Mouse (Mus musculus) CH12.LX (cell line): ENCODE results near the gene Macc1. TPM values are rescaled to one million over a fixed set of nuclear protein-coding genes. Genes with fewer than 3 reads are reported as not detected.
"Not testable (repeated sequence)": the region's sequence is repeated elsewhere in the genome, so short reads cannot be mapped to it uniquely, and the experiment has no call there.

Experiments used
- DNase-seq: peaks from one replicate; pipeline ENCODE4 v3.0.0-alpha.2; 2013; ENCODE audit errors: extremely low read depth
- H3K27ac ChIP-seq: 2 replicates; pipeline ENCODE4 v1.5.1; 2012; ENCODE audit warnings: low read depth, mild to moderate bottlenecking, control low read depth, moderate library complexity; ENCODE audit not compliant: insufficient read depth
- H3K27me3 ChIP-seq: replicated peaks from 2 replicates; pipeline ENCODE3; 2012; ENCODE audit warnings: inconsistent platforms
- H3K36me3 ChIP-seq, 2 experiments: replicated peaks in 1 of 2; 2 replicates each; pipeline versions ENCODE3 to v1.6.1; 2012; ENCODE audit warnings: inconsistent platforms in 1 of 2, low read length in 1 of 2, mild to moderate bottlenecking in 1 of 2, mixed read lengths in 1 of 2, moderate library complexity in 1 of 2; ENCODE audit not compliant: control insufficient read depth in 1 of 2, insufficient read depth in 1 of 2
- H3K4me1 ChIP-seq, 2 experiments: 2 replicates each; pipeline ENCODE4 v1.6.1; 2012; ENCODE audit warnings: inconsistent platforms in 1 of 2, moderate library complexity in 1 of 2; ENCODE audit not compliant: insufficient read depth in 2 of 2, control insufficient read depth in 1 of 2
- H3K4me2 ChIP-seq: 2 replicates; pipeline ENCODE4 v1.6.1; 2012; ENCODE audit warnings: low read depth, mild to moderate bottlenecking, control low read depth; ENCODE audit not compliant: poor library complexity, insufficient read depth, severe bottlenecking
- H3K4me3 ChIP-seq, 3 experiments: fragments of 150-350 bp in 1 of 3; sonication (generic) in 1 of 3; replicated peaks in 1 of 3; 2 replicates each; pipeline versions ENCODE3 to v1.5.1; 2011 to 2012; ENCODE audit warnings: low read depth in 2 of 3, low read length in 2 of 3, mild to moderate bottlenecking in 2 of 3, moderate library complexity in 2 of 3, control low read depth in 1 of 3, improper control_type of control experiment in 1 of 3, inconsistent platforms in 1 of 3, mixed read lengths in 1 of 3; ENCODE audit not compliant: poor library complexity in 1 of 3
- H3K79me2 ChIP-seq: replicated peaks from 2 replicates; pipeline ENCODE4 v1.6.1; 2012; ENCODE audit warnings: mild to moderate bottlenecking, moderate library complexity; ENCODE audit not compliant: control insufficient read depth, poor library complexity, insufficient read depth, severe bottlenecking; ENCODE audit errors: extremely low read depth
- H3K9ac ChIP-seq: 2 replicates; pipeline ENCODE4 v1.6.1; 2012; ENCODE audit warnings: low read depth, mild to moderate bottlenecking, control low read depth, moderate library complexity; ENCODE audit not compliant: insufficient read depth
- H3K9me3 ChIP-seq: replicated peaks from 2 replicates; pipeline ENCODE3; 2012; ENCODE audit warnings: low read length, inconsistent platforms, mixed read lengths
- BHLHE40 ChIP-seq: IDR thresholded peaks from 2 replicates; pipeline ENCODE4 v1.6.1; 2011; ENCODE audit warnings: mild to moderate bottlenecking, low read depth, low read length, improper control_type of control experiment
- E2F4 ChIP-seq: IDR thresholded peaks from 2 replicates; pipeline ENCODE4 v1.6.1; 2011; ENCODE audit warnings: low read depth, low read length, improper control_type of control experiment; ENCODE audit not compliant: insufficient replicate concordance
- ELF1 ChIP-seq: IDR thresholded peaks from 2 replicates; pipeline ENCODE4 v1.6.1; 2014; ENCODE audit warnings: low read depth, mild to moderate bottlenecking, inconsistent platforms, low read length, improper control_type of control experiment
- GABPA ChIP-seq: IDR thresholded peaks from 2 replicates; pipeline ENCODE4 v1.6.1; 2012; ENCODE audit warnings: low read depth, low read length, improper control_type of control experiment, inconsistent platforms; ENCODE audit not compliant: insufficient replicate concordance
- HCFC1 ChIP-seq: IDR thresholded peaks from 2 replicates; pipeline ENCODE4 v1.6.1; 2012; ENCODE audit warnings: low read depth, mild to moderate bottlenecking, inconsistent platforms, low read length, improper control_type of control experiment
- IRF4 ChIP-seq: IDR thresholded peaks from 2 replicates; pipeline ENCODE4 v1.6.1; 2014; ENCODE audit warnings: low read depth, mild to moderate bottlenecking, inconsistent platforms, low read length, improper control_type of control experiment
- JUN ChIP-seq: IDR thresholded peaks from 2 replicates; pipeline ENCODE4 v1.6.1; 2011; ENCODE audit warnings: low read depth, mild to moderate bottlenecking, low read length, improper control_type of control experiment, moderate library complexity; ENCODE audit not compliant: insufficient read depth
- KAT2A ChIP-seq: IDR thresholded peaks from 2 replicates; pipeline ENCODE4 v1.6.1; 2012; ENCODE audit warnings: low read length, improper control_type of control experiment, inconsistent platforms; ENCODE audit not compliant: insufficient replicate concordance
- MYC ChIP-seq: IDR thresholded peaks from 2 replicates; pipeline ENCODE4 v1.6.1; 2011; ENCODE audit warnings: low read depth, mild to moderate bottlenecking, improper control_type of control experiment, low read length
- NELFE ChIP-seq: IDR thresholded peaks from 2 replicates; pipeline ENCODE4 v1.6.1; 2011; ENCODE audit warnings: low read depth, low read length, improper control_type of control experiment
- NRF1 ChIP-seq: IDR thresholded peaks from 2 replicates; pipeline ENCODE4 v1.6.1; 2014; ENCODE audit warnings: low read depth, mild to moderate bottlenecking, inconsistent platforms, low read length, improper control_type of control experiment, moderate library complexity
- PAX5 ChIP-seq: IDR thresholded peaks from 2 replicates; pipeline ENCODE4 v1.6.1; 2012; ENCODE audit warnings: low read length, inconsistent platforms, mixed read lengths
- POLR2A ChIP-seq: IDR thresholded peaks from 2 replicates; pipeline ENCODE4 v1.6.1; 2011; ENCODE audit warnings: low read depth, mild to moderate bottlenecking, improper control_type of control experiment, low read length
- SIN3A ChIP-seq: IDR thresholded peaks from 2 replicates; pipeline ENCODE4 v1.6.1; 2012; ENCODE audit warnings: low read length, improper control_type of control experiment, inconsistent platforms
- SMC3 ChIP-seq: IDR thresholded peaks from 2 replicates; pipeline ENCODE4 v1.6.1; 2011; ENCODE audit warnings: low read depth, low read length, improper control_type of control experiment
- TCF12 ChIP-seq: IDR thresholded peaks from 2 replicates; pipeline ENCODE4 v1.6.1; 2014; ENCODE audit warnings: low read depth, mild to moderate bottlenecking, inconsistent platforms, low read length, improper control_type of control experiment
- UBTF ChIP-seq: IDR thresholded peaks from 2 replicates; pipeline ENCODE4 v1.6.1; 2012; ENCODE audit warnings: low read depth, mild to moderate bottlenecking, inconsistent platforms, low read length, improper control_type of control experiment, moderate library complexity
- USF1 ChIP-seq: IDR thresholded peaks from 2 replicates; pipeline ENCODE4 v1.6.1; 2014; ENCODE audit warnings: low read depth, mild to moderate bottlenecking, inconsistent platforms, low read length, improper control_type of control experiment
- ZC3H11A ChIP-seq: IDR thresholded peaks from 2 replicates; pipeline ENCODE4 v1.6.1; 2012; ENCODE audit warnings: low read depth, mild to moderate bottlenecking, inconsistent platforms, low read length, improper control_type of control experiment
- ZKSCAN1 ChIP-seq: IDR thresholded peaks from 2 replicates; pipeline ENCODE4 v1.6.1; 2012; ENCODE audit warnings: low read depth, inconsistent platforms, low read length, improper control_type of control experiment, borderline replicate concordance
- dilution Hi-C: fragments of 300-500 bp; cut with MboI; formaldehyde crosslinking; loops from 2 replicates; pipeline ENCODE4 v1.14.3; 2020; ENCODE audit warnings: low sequenced_read_pairs; ENCODE audit not compliant: extremely low pct_unique_long_range_greater_than_20kb, extremely low pct_ligation_motif_present
- in situ Hi-C: fragments of 300-500 bp; cut with MboI; formaldehyde crosslinking; loops from 3 replicates; pipeline ENCODE4 v1.14.3; 2019; ENCODE audit warnings: low sequenced_read_pairs, low pct_ligation_motif_present, low pct_unique_long_range_greater_than_20kb, mixed read lengths
- polyA plus RNA-seq: library from polyadenylated mRNA; unstranded; fragments of >175 nt; gene quantifications from 2 replicates; pipeline ENCODE4 v1.2.1, GENCODE M21; 2012; ENCODE audit warnings: low read depth; ENCODE audit not compliant: insufficient read length
- total RNA-seq, 2 experiments: library from RNA; depleted of rRNA; stranded (reverse); fragments of 300-350 nt in 1 of 2; fragments of >200 nt in 1 of 2; gene quantifications; 2 replicates each; pipeline ENCODE4 v1.2.3; 2012 to 2014

The Macc1 gene
- total and polyA plus RNA-seq, 3 experiments, result 0.04 to 0.19 (median 0.13) TPM

DNA sequence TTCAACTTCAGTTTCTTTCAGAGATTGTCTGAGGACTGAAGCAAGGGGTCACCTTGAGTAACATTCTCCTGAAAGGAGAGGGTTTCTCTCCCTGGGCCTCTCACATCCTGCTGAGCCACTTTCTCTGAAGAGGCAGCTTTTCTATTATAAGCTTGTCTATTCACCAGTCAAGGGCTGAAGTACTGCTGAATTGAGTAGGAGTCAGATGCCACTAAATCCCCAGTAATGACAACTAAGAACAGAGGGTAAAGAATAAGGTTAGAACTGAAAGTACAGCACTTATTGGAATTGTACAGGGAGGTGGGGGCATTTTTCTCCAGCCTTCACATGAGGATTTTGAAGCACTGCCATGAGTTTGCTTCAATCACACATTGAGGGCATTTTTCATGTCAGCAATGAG is 19.3 kb downstream of the Macc1 start:
- dilution Hi-C loops (no loop called here), in situ Hi-C loops (no loop called here)
- TF ChIP-seq GABPA (no peak), ELF1 (no peak), SMC3 (no peak), JUN (no peak), E2F4 (no peak), HCFC1 (no peak), NELFE (no peak), TCF12 (no peak), IRF4 (no peak), KAT2A (no peak), UBTF (no peak), USF1 (no peak), NRF1 (no peak), PAX5 (no peak), SIN3A (no peak), BHLHE40 (no peak), MYC (no peak), POLR2A (no peak), ZKSCAN1 (no peak), ZC3H11A (no peak)

DNA sequence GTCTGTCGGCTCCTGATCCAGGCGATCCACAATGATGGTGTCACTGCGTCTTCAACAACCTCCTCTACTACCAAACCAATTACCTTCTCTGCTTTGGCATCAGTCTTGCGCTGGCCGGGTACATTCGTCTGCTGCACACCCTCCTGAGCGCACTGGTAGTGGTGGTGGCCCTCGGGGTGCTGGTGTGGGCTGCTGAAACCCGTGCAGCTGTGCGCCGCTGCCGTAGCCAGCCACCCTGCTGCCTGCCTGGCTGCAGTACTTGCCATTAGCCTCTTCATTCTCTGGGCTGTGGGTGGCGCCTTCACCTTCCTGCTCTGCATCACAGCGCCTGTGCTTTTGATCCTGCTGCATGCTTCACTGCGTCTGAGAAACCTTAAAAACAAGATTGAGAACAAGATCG is 38.5 kb downstream of the Macc1 start:
- H3K4me3 ChIP-seq, H3K9ac ChIP-seq, DNase-seq, in situ Hi-C loops, H3K79me2 ChIP-seq, dilution Hi-C loops, H3K4me2 ChIP-seq, H3K27ac ChIP-seq, H3K9me3 ChIP-seq, H3K36me3 ChIP-seq, H3K27me3 ChIP-seq: not testable (repeated sequence)
- peaks cover 0 to 11% of the 10 kb centered on the region in 2 experiments; a peak in 2 of 4 replicates for H3K4me1 ChIP-seq

More for the DNA sequence above, 19.3 kb downstream of the Macc1 start:
- H3K27me3 ChIP-seq, result no peaks in the 10 kb centered on the region
- H3K9ac ChIP-seq, result no peak overlapping the region
- H3K4me2 ChIP-seq, result no peak overlapping the region
- no peak overlapping the region for H3K27ac ChIP-seq
- DNase-seq, result no peak
- H3K4me3 ChIP-seq, result no peak overlapping the region
- no peaks in the 10 kb centered on the region for H3K36me3 ChIP-seq
- no peaks in the 10 kb centered on the region for H3K79me2 ChIP-seq
- peaks cover 0 to 11% of the 10 kb centered on the region in 2 experiments; a peak in 1 of 4 replicates for H3K4me1 ChIP-seq
- H3K9me3 ChIP-seq, result no peaks in the 10 kb centered on the region
